Mouse (Mus musculus): Measurements from ENCODE around the gene Gm20388. TPM values are rescaled to one million over a fixed set of nuclear protein-coding genes. Genes with fewer than 3 reads are reported as not detected.

Gene Gm20388
- polyA plus RNA-seq, 1 experiment: 0.36 TPM

DNA sequence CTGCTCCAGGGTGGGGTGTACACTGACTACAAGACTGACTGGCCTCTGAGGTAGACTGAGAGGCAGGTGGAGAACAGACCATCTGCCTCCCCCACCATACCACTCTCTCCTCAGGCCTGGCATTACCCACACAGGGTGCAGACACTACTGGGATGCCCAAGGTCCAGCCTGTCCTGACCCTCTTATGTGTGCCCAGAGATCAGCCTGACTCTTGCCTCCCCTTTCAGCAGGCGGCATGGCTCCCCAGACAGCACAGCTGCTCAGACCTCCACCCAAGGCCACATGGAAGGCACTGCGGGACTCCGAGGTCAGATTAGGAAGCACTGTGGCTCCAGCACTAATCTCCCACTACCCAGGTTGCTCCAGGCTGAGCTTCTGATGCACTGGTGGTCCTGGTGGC, 2760.1 kb downstream of the Gm20388 start:
- Histone ChIP-seq H3K27me3 (ENCODE audit: control insufficient read depth) (peaks cover 44% of the 10 kb centered on the region), H3K9me3 (ENCODE audit: control insufficient read depth, low read length) (no peaks in the 10 kb centered on the region), H3K4me3 (replicated peaks) (no peak overlapping the region), H3K36me3 (ENCODE audit: control insufficient read depth) (peaks cover 67% of the 10 kb centered on the region), H3K4me1 (ENCODE audit: control insufficient read depth) (peaks cover 66% of the 10 kb centered on the region)
- no peak for TF ChIP-seq TAL1 (IDR thresholded peaks at IDR 0.05; ENCODE audit: low read length)
- no peak for TF ChIP-seq GATA1 (IDR thresholded peaks at IDR 0.05; ENCODE audit: low read length)

DNA sequence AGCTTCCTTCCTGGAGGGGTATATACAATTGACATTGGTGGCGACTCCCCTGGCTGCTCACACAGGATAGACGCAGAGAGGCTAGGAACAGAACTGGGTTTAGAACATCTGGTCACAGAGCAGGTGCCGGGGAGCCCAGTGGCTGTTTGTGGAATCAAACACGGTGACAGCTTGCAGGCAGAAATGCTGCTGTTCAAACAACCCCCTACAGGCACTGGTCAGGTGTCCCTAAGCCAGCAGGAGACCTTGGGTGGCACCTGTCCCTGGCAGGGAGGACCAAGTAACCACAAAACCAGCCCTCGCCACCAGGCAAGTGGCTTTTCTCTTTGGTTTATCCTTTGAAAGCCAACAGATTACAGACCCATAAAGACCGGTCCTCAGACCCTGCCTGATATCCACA, 2761.3 kb downstream of the Gm20388 start:
- Histone ChIP-seq H3K9me3 (ENCODE audit: control insufficient read depth, low read length) (no peaks in the 10 kb centered on the region), H3K4me3 (replicated peaks) (no peak overlapping the region), H3K4me1 (ENCODE audit: control insufficient read depth) (peaks cover 65% of the 10 kb centered on the region), H3K27me3 (ENCODE audit: control insufficient read depth) (peaks cover 53% of the 10 kb centered on the region), H3K36me3 (ENCODE audit: control insufficient read depth) (peaks cover 73% of the 10 kb centered on the region)
- TF ChIP-seq GATA1 (IDR thresholded peaks at IDR 0.05; ENCODE audit: low read length): no peak
- no peak for TF ChIP-seq TAL1 (IDR thresholded peaks at IDR 0.05; ENCODE audit: low read length)

DNA sequence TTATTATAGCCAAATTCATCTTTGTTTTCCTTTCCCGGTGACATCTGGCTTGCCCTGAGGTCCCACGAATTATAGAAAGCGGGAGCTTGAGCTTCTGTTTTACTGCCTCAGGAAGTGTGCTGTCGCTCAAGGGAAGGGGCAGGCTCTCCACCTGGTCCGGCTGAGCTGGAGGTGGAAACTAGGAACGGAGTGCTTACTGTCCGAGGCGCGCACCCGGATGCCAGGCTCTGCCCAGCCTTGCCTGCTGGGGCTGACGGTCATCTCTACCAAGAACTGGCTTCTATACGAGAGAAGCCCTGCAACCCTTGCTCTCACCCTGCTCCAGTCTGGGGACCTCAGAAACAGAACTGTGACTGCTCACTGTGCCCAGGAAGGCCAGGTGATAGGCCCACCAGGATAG, 2763.3 kb downstream of the Gm20388 start:
- TF ChIP-seq GATA1 (IDR thresholded peaks at IDR 0.05; ENCODE audit: low read length) (no peak), TAL1 (IDR thresholded peaks at IDR 0.05; ENCODE audit: low read length) (no peak)
- H3K27me3 ChIP-seq (ENCODE audit: control insufficient read depth): peaks cover 63% of the 10 kb centered on the region
- no peak overlapping the region for H3K4me3 ChIP-seq (replicated peaks)
- peaks cover 66% of the 10 kb centered on the region for H3K4me1 ChIP-seq (ENCODE audit: control insufficient read depth)
- peaks cover 67% of the 10 kb centered on the region for H3K36me3 ChIP-seq (ENCODE audit: control insufficient read depth)
- H3K9me3 ChIP-seq (ENCODE audit: control insufficient read depth, low read length): no peaks in the 10 kb centered on the region

DNA sequence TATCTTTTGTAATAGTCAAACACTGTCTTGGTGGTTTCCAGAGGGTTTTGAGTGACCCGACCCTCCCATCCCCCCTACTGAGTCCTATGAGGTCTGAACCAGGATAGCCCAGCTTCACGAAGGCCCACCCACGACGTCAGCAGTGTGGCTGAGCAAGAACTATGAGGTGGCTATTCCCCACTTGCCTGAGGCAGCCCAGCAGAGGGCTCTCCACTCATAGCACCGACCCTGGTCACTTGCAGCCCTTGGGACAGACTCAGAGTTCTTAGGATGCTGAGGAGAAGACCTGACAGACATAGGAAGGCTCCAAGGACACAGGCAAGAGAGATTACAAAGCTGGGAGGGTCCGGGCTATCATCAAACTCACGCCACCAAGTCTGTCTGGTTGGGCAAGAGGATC, 2764.4 kb downstream of the Gm20388 start:
- H3K4me3 ChIP-seq (replicated peaks): no peak overlapping the region
- TF ChIP-seq GATA1 (IDR thresholded peaks at IDR 0.05; ENCODE audit: low read length) (no peak), TAL1 (IDR thresholded peaks at IDR 0.05; ENCODE audit: low read length) (no peak)
- peaks cover 72% of the 10 kb centered on the region for H3K4me1 ChIP-seq (ENCODE audit: control insufficient read depth)
- peaks cover 62% of the 10 kb centered on the region for H3K27me3 ChIP-seq (ENCODE audit: control insufficient read depth)
- peaks cover 61% of the 10 kb centered on the region for H3K36me3 ChIP-seq (ENCODE audit: control insufficient read depth)
- no peaks in the 10 kb centered on the region for H3K9me3 ChIP-seq (ENCODE audit: control insufficient read depth, low read length)

DNA sequence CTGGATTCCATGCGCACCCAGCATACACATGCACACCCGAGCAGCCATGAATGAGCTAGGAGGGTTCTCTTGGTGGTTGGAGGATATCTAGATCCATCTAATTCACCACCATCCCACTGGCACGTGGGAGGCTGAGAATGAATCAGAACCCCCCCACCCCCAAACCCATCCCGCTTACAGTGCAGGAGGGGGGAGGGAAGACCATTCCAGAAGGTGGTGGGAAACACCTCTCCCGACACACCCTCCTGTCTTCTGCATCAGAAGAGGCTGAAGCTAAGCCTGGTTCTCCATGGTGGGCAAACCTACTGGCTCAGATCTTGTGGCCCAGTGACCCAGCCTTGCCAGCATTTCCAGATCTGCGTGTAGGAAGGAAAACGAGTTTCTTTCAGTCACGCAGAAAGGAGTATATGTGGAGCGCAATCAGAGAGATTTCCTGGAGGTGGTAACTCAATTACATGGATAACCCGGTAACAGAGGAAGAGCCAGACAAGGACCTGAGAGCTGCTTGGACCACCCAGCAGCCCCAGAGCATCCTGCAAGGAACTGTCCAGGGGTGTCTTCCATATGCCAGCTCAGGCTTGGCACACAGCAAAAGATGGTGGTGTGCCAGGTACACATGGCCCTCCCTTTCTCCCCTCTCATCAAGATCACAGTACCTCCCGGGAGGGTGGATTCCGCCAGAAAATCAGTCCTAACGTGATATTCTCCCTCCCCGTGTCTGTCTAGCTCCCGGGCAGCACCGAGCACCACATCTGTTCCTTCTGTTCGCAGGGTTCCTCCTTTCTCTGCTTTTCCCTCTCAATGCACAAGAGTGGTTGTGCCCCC, 2765.2 kb downstream of the Gm20388 start:
- TF ChIP-seq TAL1 (IDR thresholded peaks at IDR 0.05; ENCODE audit: low read length) (no peak), GATA1 (IDR thresholded peaks at IDR 0.05; ENCODE audit: low read length) (no peak)

DNA sequence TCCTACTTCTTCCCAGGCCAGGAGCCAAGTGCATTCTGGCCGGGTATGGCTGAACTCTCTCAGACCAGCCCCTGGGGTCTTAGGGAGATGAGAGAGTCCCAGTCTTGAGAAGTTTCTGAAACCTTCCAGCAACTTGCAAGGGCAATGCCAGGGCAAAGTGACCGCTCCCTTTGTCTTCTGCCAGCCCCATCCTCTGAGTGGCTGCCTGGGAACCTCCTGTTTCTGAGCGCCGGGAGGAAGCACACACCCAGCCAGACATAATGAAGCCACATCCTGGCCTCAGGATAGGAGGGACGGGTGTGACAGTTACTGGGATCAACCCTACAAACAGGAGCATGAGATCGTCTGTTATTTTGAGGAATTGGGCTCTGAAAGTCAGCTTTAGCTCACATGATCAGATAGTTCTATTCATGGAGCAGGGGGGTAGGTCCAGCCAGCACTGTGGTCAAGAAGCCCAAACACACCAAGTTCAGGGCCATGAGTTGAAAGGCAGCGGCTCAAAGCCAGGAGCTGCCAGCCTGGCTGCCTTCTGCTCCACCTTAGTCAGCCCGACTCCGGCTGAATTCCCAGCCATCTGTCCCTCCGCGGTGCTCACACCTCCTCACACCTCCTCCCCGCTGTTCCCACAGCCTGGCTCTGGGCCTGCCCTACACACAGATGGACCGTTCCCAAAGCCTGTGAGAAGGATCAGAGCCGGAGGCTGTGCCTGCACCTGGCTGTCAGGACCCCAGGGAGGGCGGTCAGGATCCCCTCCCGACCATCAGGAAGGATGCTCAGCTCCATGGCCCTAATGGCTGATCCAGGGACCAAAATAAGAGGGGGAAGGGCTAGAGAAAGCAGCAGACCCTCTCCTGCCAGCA, 2766.2 kb downstream of the Gm20388 start:
- Histone ChIP-seq H3K9me3 (ENCODE audit: control insufficient read depth, low read length) (no peaks in the 10 kb centered on the region), H3K36me3 (ENCODE audit: control insufficient read depth) (peaks cover 47% of the 10 kb centered on the region), H3K27me3 (ENCODE audit: control insufficient read depth) (peaks cover 73% of the 10 kb centered on the region), H3K4me3 (replicated peaks) (peak overlapping the region; percentile 78), H3K4me1 (ENCODE audit: control insufficient read depth) (peaks cover 78% of the 10 kb centered on the region)
- no peak for TF ChIP-seq TAL1 (IDR thresholded peaks at IDR 0.05; ENCODE audit: low read length)
- TF ChIP-seq GATA1 (IDR thresholded peaks at IDR 0.05; ENCODE audit: low read length): no peak

More for the DNA sequence above, 2765.2 kb downstream of the Gm20388 start:
- Histone ChIP-seq H3K36me3 (ENCODE audit: control insufficient read depth) (peaks cover 55% of the 10 kb centered on the region), H3K27me3 (ENCODE audit: control insufficient read depth) (peaks cover 65% of the 10 kb centered on the region), H3K9me3 (ENCODE audit: control insufficient read depth, low read length) (no peaks in the 10 kb centered on the region), H3K4me3 (replicated peaks) (peak overlapping the region; percentile 78), H3K4me1 (ENCODE audit: control insufficient read depth) (peaks cover 73% of the 10 kb centered on the region)

DNA sequence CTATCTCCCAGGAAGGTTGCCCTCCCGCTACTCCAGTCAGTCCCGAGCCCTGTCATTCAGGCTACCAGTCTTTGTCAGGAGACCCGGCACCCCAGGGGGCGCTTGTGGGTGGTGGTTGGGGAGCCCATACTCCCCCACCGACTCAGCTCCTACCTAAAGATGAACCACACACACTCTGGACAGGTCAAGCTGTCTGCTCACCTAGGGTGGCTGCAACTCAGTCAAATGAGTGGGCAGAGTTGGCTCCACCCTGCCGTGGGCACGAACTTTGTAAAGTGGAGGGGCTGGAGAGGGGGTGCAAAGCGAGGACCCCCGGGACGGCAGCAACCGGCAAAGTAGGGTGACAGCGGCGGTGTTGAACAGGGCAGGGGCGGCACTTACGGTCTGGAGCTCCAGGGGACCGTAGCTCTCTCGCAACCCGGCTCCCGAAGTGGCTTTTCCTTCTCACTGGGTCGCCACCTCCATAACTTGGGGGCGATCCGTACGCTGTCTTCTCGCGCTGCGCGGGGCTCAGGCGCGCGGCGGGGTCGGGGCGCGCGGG, 2766.9 kb downstream of the Gm20388 start:
- Histone ChIP-seq H3K27me3 (ENCODE audit: control insufficient read depth) (peaks cover 79% of the 10 kb centered on the region), H3K9me3 (ENCODE audit: control insufficient read depth, low read length) (no peaks in the 10 kb centered on the region), H3K4me1 (ENCODE audit: control insufficient read depth) (peaks cover 83% of the 10 kb centered on the region), H3K36me3 (ENCODE audit: control insufficient read depth) (peaks cover 40% of the 10 kb centered on the region), H3K4me3 (replicated peaks) (peak overlapping the region; percentile 78)
- TF ChIP-seq GATA1 (IDR thresholded peaks at IDR 0.05; ENCODE audit: low read length) (no peak), TAL1 (IDR thresholded peaks at IDR 0.05; ENCODE audit: low read length) (no peak)

DNA sequence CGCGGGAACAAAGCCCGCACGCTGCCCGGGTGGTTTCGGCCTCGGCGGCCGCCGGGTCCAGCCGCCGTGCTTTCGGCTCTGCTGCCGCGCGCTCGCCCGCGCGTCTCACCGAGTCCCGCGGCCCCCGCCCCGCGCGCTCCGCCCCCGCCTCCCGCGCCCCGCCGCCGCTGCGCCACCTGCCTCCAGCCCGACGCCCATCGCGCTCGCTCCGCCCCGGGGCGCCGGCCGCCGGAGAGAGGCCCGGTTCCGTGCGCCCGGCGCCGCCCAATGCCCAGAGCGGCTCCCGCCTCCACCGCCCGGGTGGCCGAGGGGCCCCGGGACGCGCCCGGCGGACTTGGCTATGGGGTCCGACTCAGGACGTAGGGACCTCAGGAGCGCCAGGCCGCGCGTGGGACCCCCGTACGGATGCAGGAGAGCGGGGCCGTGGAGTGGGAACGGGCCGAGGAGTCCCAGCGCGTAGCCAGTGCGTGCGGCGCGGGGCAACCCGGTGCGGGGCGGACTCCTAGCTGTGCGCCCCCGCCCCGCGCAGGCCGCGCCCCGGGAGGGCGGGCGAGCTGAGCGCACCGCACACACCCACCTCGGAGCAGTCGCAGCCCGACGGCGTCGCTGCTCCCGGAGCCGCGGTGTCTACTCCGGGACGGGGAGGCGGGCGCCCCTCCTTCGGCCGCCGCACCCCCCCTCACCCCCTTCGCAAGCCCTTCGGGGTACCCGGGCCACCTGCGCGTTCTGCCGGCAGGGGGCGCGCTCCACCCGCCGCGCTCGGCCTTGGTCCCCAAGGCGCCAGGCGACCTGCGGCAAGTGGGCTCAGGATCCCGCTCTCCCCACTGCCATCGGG, 2767.6 kb downstream of the Gm20388 start:
- TF ChIP-seq GATA1 (IDR thresholded peaks at IDR 0.05; ENCODE audit: low read length) (no peak), TAL1 (IDR thresholded peaks at IDR 0.05; ENCODE audit: low read length) (no peak)
- Histone ChIP-seq H3K4me1 (ENCODE audit: control insufficient read depth) (peaks cover 86% of the 10 kb centered on the region), H3K4me3 (replicated peaks) (peak overlapping the region; percentile 78), H3K36me3 (ENCODE audit: control insufficient read depth) (peaks cover 32% of the 10 kb centered on the region), H3K9me3 (ENCODE audit: control insufficient read depth, low read length) (no peaks in the 10 kb centered on the region), H3K27me3 (ENCODE audit: control insufficient read depth) (peaks cover 78% of the 10 kb centered on the region)

Data from erythroblast, embryonic 14.5 days (primary cell).